Mouse (Mus musculus): ENCODE results near the gene Adh5. TPM values are rescaled to one million over a fixed set of nuclear protein-coding genes. Genes with fewer than 3 reads are reported as not detected.
A peak's percentile ranks its signal among the peaks of the same experiment; 100 is the strongest.
"Not testable (repeated sequence)": the region's sequence is repeated elsewhere in the genome, so short reads cannot be mapped to it uniquely, and the experiment has no call there.

The Adh5 gene
- polyA plus RNA-seq, 1 experiment from 2014 or later = 157 TPM

DNA sequence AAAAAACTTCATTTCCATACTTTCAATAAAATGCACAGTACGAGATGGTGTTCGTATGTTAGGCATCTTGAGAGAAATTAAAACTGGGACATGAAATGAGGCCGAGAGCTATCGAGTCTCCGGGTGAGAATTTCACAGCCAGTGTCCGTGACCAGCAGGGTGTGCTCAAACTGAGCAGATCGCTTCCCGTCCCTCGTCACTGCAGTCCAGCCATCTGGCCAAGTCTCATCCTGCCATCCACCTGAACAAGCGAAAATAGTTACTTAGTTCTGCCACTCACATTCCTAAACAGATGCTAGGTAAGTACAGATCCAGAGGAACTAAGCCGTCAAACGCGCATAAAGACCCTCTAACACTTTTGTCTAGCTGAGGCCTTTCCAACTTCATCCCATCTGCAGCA is 17.4 kb downstream of the Adh5 start:
- no peak overlapping the region for H3K4me3 ChIP-seq (replicated peaks)
- WGBS = 82% methylated on average over 13 of the region's 13 CpGs
- peaks cover 87% of the 10 kb centered on the region for H3K36me3 ChIP-seq
- H3K4me2 ChIP-seq (replicated peaks) = no peak overlapping the region
- H3K9ac ChIP-seq = no peak overlapping the region
- H3K9me3 ChIP-seq (replicated peaks) = no peaks in the 10 kb centered on the region
- H3K27ac ChIP-seq (replicated peaks) = no peak overlapping the region
- H3K27me3 ChIP-seq = no peaks in the 10 kb centered on the region
- no peaks in the 10 kb centered on the region for H3K4me1 ChIP-seq
- no peak for ATAC-seq (ENCODE audit: insufficient number of reproducible peaks, low FRiP score, low TSS enrichment, low read depth)

DNA sequence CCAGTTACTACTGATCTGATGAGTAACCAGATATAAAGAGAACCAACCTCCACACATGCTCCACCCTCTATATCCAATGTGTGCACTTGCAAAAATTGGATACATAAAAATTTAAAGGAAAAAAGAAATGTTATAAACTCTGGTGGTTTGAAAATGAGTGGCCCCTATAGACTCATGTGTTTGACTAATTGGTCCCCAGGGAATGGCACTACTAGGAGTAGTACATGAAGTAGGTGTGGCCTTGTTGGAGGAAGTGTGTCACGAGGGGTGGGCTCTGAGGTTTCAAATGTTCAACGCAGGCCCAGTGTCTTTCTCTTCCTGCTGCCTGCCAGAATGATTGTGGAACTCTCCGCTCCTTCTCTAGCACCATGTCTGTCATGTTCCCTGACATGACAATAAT is 18.9 kb downstream of the Adh5 start:
- no peak overlapping the region for H3K4me3 ChIP-seq (replicated peaks)
- no peak for ATAC-seq (ENCODE audit: insufficient number of reproducible peaks, low FRiP score, low TSS enrichment, low read depth)
- no peaks in the 10 kb centered on the region for H3K4me1 ChIP-seq
- no peaks in the 10 kb centered on the region for H3K27me3 ChIP-seq
- H3K9me3 ChIP-seq (replicated peaks) = no peaks in the 10 kb centered on the region
- H3K27ac ChIP-seq (replicated peaks) = no peak overlapping the region
- H3K9ac ChIP-seq = no peak overlapping the region
- H3K4me2 ChIP-seq (replicated peaks) = no peak overlapping the region
- 88% methylated on average over 3 of the region's 3 CpGs for WGBS
- H3K36me3 ChIP-seq = peaks cover 82% of the 10 kb centered on the region

- no peak for ATAC-seq (ENCODE audit: insufficient number of reproducible peaks, low FRiP score, low TSS enrichment, low read depth)
- Histone ChIP-seq H3K36me3 (peaks cover 79% of the 10 kb centered on the region), H3K9ac (no peak overlapping the region), H3K4me3 (replicated peaks) (no peak overlapping the region), H3K4me2 (replicated peaks) (no peak overlapping the region), H3K27ac (replicated peaks) (no peak overlapping the region), H3K9me3 (replicated peaks) (no peaks in the 10 kb centered on the region), H3K4me1 (no peaks in the 10 kb centered on the region), H3K27me3 (no peaks in the 10 kb centered on the region)
- 73% methylated on average over 2 of the region's 2 CpGs for whole genome bisulfite sequencing
Observed at GRCm38 (mm10) chr3:138463137-138463536, 20.2 kb downstream of the Adh5 start.

GRCm38 (mm10) chr3:138463807-138464206 is 20.9 kb downstream of the Adh5 start:
- H3K4me3 ChIP-seq (replicated peaks) = no peak overlapping the region
- no peaks in the 10 kb centered on the region for H3K9me3 ChIP-seq (replicated peaks)
- 84% methylated on average over 6 of the region's 6 CpGs for WGBS
- H3K4me2 ChIP-seq (replicated peaks) = no peak overlapping the region
- ATAC-seq (ENCODE audit: insufficient number of reproducible peaks, low FRiP score, low TSS enrichment, low read depth) = no peak
- H3K9ac ChIP-seq = no peak overlapping the region
- H3K27ac ChIP-seq (replicated peaks) = no peak overlapping the region
- peaks cover 80% of the 10 kb centered on the region for H3K36me3 ChIP-seq
- H3K4me1 ChIP-seq = no peaks in the 10 kb centered on the region
- H3K27me3 ChIP-seq = no peaks in the 10 kb centered on the region

DNA sequence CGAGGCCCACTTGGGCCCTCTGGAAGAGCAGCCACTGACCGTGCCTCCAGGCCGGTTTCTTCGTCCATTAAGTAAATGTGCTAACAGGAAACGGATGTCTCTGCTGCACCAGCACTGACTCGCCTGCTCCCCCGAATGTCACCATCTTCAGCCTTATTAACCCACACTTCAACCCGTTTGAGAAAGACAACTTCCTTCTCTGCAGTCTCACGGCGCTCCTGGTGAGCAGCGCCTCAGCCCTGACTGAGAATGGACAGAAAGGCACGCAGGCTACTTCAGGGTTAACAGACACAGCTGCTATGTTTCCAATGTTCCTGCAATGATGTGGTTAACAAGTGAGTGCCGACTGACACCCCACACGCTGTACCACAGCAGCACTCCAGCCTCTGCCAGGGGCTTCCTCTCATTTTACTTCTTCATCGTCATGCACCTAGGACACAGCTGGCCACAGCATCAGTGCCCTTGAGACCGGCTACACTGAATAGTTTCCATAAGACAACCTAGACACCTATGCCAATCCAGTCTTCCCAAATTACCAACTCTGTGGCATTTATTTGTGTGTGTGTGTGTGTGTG is 21.8 kb downstream of the Adh5 start:
- H3K36me3 ChIP-seq = peaks cover 78% of the 10 kb centered on the region
- ATAC-seq (ENCODE audit: insufficient number of reproducible peaks, low FRiP score, low TSS enrichment, low read depth) = no peak
- H3K4me2 ChIP-seq (replicated peaks) = no peak overlapping the region
- H3K4me1 ChIP-seq = no peaks in the 10 kb centered on the region
- no peak overlapping the region for H3K4me3 ChIP-seq (replicated peaks)
- H3K9me3 ChIP-seq (replicated peaks) = no peaks in the 10 kb centered on the region
- 63% methylated on average over 16 of the region's 16 CpGs for WGBS
- H3K9ac ChIP-seq = no peak overlapping the region
- H3K27ac ChIP-seq (replicated peaks) = no peak overlapping the region
- no peaks in the 10 kb centered on the region for H3K27me3 ChIP-seq

- H3K27me3 ChIP-seq; H3K4me2 ChIP-seq (replicated peaks); H3K9ac ChIP-seq; H3K4me1 ChIP-seq; H3K4me3 ChIP-seq (replicated peaks); H3K27ac ChIP-seq (replicated peaks); H3K9me3 ChIP-seq (replicated peaks); ATAC-seq (ENCODE audit: insufficient number of reproducible peaks, low FRiP score, low TSS enrichment, low read depth): not testable (repeated sequence)
- WGBS = 96% methylated on average over 1 of the region's 1 CpGs
- H3K36me3 ChIP-seq = peaks cover 68% of the 10 kb centered on the region
Observed at GRCm38 (mm10) chr3:138466656-138467055, 23.8 kb downstream of the Adh5 start.

DNA sequence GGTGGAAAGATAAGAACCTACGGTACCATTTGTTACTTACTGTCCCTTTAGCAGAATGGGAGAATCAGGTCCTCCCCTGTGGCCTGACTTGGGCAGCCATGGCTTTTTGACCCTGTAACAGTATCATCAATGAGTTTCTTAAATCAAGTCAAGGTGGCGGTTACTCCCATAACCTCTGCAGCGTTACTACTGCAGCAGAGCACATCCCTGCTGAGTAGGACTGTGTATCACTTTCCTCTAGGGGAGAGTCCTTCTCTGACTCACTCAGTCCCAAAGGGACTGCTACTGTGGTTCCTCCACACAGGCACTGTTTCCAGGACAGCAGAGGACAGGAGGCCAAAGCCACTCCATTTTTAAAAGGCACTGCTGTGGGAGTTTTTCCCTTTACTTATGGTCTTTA is 28.2 kb downstream of the Adh5 start:
- no peak overlapping the region for H3K4me3 ChIP-seq (replicated peaks)
- no peaks in the 10 kb centered on the region for H3K4me1 ChIP-seq
- no peaks in the 10 kb centered on the region for H3K9me3 ChIP-seq (replicated peaks)
- H3K4me2 ChIP-seq (replicated peaks) = no peak overlapping the region
- no peaks in the 10 kb centered on the region for H3K27me3 ChIP-seq
- H3K27ac ChIP-seq (replicated peaks) = no peak overlapping the region
- no peak for ATAC-seq (ENCODE audit: insufficient number of reproducible peaks, low FRiP score, low TSS enrichment, low read depth)
- no peak overlapping the region for H3K9ac ChIP-seq
- whole genome bisulfite sequencing = 71% methylated on average over 3 of the region's 3 CpGs
- peaks cover 32% of the 10 kb centered on the region for H3K36me3 ChIP-seq

GRCm38 (mm10) chr3:138479489-138479888 is 36.6 kb downstream of the Adh5 start:
- H3K27ac ChIP-seq (replicated peaks) = no peak overlapping the region
- no peaks in the 10 kb centered on the region for H3K9me3 ChIP-seq (replicated peaks)
- H3K4me2 ChIP-seq (replicated peaks) = no peak overlapping the region
- no peak overlapping the region for H3K9ac ChIP-seq
- no peak for ATAC-seq (ENCODE audit: insufficient number of reproducible peaks, low FRiP score, low TSS enrichment, low read depth)
- H3K36me3 ChIP-seq = peaks cover 16% of the 10 kb centered on the region
- H3K4me1 ChIP-seq = no peaks in the 10 kb centered on the region
- no peaks in the 10 kb centered on the region for H3K27me3 ChIP-seq
- no peak overlapping the region for H3K4me3 ChIP-seq (replicated peaks)
- WGBS = 88% methylated on average over 8 of the region's 8 CpGs

DNA sequence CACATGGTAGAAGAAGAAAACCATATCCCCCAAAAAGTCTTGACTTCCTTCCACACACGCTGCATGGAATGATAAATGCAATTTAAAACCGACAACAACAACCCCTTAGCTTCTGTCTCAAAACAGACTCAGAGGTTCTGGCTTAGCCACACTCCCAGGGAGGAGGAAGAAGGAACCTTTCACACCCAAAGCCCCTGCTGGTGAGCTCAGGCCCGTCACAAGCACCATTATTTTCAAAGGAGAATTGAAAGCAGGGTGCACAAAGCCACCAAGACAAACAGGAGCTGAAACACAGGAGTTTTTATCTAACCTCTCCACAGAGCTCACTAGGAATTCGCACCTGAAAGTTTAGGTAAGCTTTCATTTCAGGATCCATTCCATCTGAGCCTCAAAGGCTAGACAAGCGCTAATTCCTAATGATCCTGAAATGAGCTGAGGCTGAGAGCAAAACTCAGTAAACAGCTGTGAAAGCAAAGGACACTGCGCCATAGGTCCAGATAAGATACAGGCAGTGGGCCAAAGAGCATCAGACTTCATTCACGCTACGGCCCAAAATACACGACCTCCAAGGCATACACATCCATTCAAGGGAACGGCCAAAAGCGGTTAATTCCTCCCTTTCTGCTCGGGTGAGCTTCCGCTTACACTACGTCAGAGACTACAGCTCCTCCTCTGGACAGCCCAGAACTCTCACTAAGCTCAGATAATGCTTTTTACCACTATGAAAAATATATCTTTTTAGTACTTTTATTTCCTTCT is 38.8 kb downstream of the Adh5 start:
- Histone ChIP-seq H3K27me3 (no peaks in the 10 kb centered on the region), H3K4me2 (replicated peaks) (no peak overlapping the region), H3K27ac (replicated peaks) (no peak overlapping the region), H3K36me3 (peaks cover 30% of the 10 kb centered on the region), H3K4me3 (replicated peaks) (no peak overlapping the region), H3K9ac (no peak overlapping the region), H3K4me1 (no peaks in the 10 kb centered on the region), H3K9me3 (replicated peaks) (no peaks in the 10 kb centered on the region)
- no peak for ATAC-seq (ENCODE audit: insufficient number of reproducible peaks, low FRiP score, low TSS enrichment, low read depth)
- 78% methylated on average over 14 of the region's 14 CpGs for WGBS

DNA sequence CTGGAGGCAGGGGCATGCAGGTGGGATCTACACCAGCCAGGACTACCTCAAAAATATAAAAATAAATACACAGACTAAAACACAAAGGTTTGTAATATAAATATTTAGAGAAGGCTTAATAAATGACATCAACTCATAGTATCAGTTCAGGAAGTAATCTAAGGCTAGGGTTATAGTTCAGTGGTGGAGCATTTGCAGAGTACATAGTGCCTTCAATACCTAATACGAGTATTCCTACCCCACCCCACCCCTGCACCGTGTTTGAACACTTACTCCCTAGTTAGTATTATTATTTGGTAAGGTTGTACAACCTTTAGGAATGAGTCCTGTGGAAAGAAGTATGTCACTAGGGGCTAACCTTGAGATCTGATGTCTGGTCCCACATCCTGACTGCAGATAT is 40.3 kb downstream of the Adh5 start:
- H3K36me3 ChIP-seq = peaks cover 31% of the 10 kb centered on the region

DNA sequence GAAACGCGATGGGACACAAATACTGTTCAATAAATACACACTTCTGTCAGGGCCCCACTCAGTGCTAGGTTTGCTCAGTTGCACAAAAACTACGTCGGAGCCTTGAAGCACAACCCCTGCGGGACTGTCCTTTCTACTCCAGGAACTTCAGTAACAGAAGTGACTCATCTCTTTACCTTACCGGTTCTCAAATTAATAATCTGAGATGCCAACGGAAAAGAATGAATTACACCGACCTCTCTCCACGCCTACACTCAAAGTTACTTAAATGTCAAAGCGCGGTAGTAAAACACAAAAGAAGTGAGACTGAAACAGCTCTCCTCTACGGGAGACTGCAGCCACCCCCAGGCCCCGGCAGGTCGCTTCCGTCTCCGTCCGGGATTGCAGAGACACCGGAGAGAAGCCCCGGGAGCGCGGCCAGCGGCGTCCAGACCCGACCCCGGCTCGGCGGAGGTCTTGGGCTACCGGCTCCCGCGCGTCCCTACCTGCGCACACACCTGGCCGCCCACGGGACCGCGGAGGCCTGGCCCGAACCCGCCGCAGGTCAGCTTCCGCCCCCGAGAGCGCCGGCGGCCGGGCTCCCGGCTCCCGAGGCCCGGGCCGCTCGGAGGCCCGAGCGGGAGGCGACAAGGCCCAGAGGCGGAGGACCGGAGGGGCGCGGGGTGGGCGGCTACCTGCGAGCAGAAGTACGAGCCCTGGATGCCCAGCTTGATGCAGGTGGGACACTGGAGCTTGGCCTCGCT is 45.9 kb downstream of the Adh5 start:
- peak; percentile 56 for ATAC-seq (ENCODE audit: insufficient number of reproducible peaks, low FRiP score, low TSS enrichment, low read depth)
- H3K9me3 ChIP-seq (replicated peaks) = no peaks in the 10 kb centered on the region
- peaks cover 10% of the 10 kb centered on the region for H3K4me1 ChIP-seq
- peaks cover 17% of the 10 kb centered on the region for H3K36me3 ChIP-seq
- peak overlapping the region; percentile 63 for H3K4me3 ChIP-seq (replicated peaks)
- H3K27ac ChIP-seq (replicated peaks) = peak overlapping the region; percentile 71
- peak overlapping the region; percentile 59 for H3K4me2 ChIP-seq (replicated peaks)
- H3K27me3 ChIP-seq = no peaks in the 10 kb centered on the region
- under 1% methylated on average over 61 of the region's 61 CpGs for WGBS
- peak overlapping the region; percentile 47 for H3K9ac ChIP-seq

More for the DNA sequence above, 40.3 kb downstream of the Adh5 start:
- Histone ChIP-seq H3K9ac (no peak overlapping the region), H3K27ac (replicated peaks) (no peak overlapping the region), H3K27me3 (no peaks in the 10 kb centered on the region), H3K9me3 (replicated peaks) (no peaks in the 10 kb centered on the region), H3K4me2 (replicated peaks) (no peak overlapping the region), H3K4me1 (peaks cover 8% of the 10 kb centered on the region), H3K4me3 (replicated peaks) (no peak overlapping the region)
- WGBS = 93% methylated on average over 2 of the region's 2 CpGs
- ATAC-seq (ENCODE audit: insufficient number of reproducible peaks, low FRiP score, low TSS enrichment, low read depth) = no peak
